Mouse (Mus musculus) olfactory bulb, adult 2 months (tissue): Measurements from ENCODE around the gene Txnl4b. TPM values are rescaled to one million over a fixed set of nuclear protein-coding genes. Genes with fewer than 3 reads are reported as not detected.

Experiments used
- H3K27ac ChIP-seq: fragments of 200-500 bp; 2 replicates; pipeline ENCODE4 v1.5.1; 2012; ENCODE audit warnings: low read depth, low read length; ENCODE audit not compliant: insufficient read depth
- H3K4me1 ChIP-seq: fragments of 200-500 bp; 2 replicates; pipeline ENCODE4 v1.6.1; 2012; ENCODE audit warnings: low read length; ENCODE audit not compliant: control insufficient read depth, insufficient read depth
- H3K4me3 ChIP-seq: fragments of 200-500 bp; 2 replicates; pipeline ENCODE4 v1.5.1; 2012; ENCODE audit warnings: mild to moderate bottlenecking, low read depth, low read length, moderate library complexity; ENCODE audit not compliant: insufficient read depth
- CTCF ChIP-seq: fragments of 200-500 bp; IDR thresholded peaks from 2 replicates; pipeline ENCODE4 v1.5.1; 2012; ENCODE audit warnings: low read depth, mild to moderate bottlenecking, low read length, moderate library complexity; ENCODE audit not compliant: insufficient read depth
- POLR2A ChIP-seq: fragments of 200-500 bp; IDR thresholded peaks from 2 replicates; pipeline ENCODE4 v1.6.1; 2012; ENCODE audit warnings: mild to moderate bottlenecking, low read depth, low read length, moderate library complexity; ENCODE audit not compliant: insufficient read depth
- WGBS: fragments of 180-500 bp; shearing (Covaris S2); methylation state at CpG from one replicate; pipeline ENCODE4 v1.1.7; 2018; 5-methylcytosine and 5-hydroxymethylcytosine counted together
- polyA plus RNA-seq: library from polyadenylated mRNA; stranded (reverse); fragments of >200 nt; gene quantifications from 2 replicates; pipeline ENCODE4 v1.2.4, GENCODE M21; 2012; ENCODE audit warnings: low replicate concordance; ENCODE audit not compliant: missing spikeins, insufficient read depth, insufficient read length

Txnl4b gene
- polyA plus RNA-seq, 1 experiment, result not detected

- Histone ChIP-seq H3K4me1 (no peaks in the 10 kb centered on the region), H3K4me3 (no peak overlapping the region), H3K27ac (no peak overlapping the region)
- TF ChIP-seq CTCF (no peak), POLR2A (no peak)
- WGBS, result 79% methylated on average over 3 of the region's 3 CpGs
Measured at GRCm38 (mm10) chr8:109591367-109591766, 25.7 kb downstream of the Txnl4b start.

DNA sequence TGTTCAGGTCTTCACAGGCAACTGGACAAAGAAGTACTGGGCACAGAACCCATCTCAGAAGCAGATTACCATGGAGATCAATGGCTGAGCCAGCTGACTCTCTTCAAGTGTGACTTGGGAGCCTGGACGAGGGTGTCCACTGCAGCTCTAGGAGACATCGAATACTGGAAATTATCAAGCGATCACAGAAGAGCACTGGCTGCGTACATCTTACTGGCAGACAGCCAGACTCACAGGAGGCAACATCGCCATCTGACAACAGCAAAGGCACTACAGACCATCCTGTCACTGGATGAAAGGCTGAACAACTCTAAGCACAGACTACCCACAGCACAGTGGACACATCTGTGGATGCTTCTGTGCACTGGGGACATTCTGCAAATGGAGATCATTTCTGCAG is 26.5 kb downstream of the Txnl4b start:
- WGBS, result 81% methylated on average over 5 of the region's 5 CpGs
- Histone ChIP-seq H3K4me3 (no peak overlapping the region), H3K27ac (no peak overlapping the region), H3K4me1 (no peaks in the 10 kb centered on the region)
- TF ChIP-seq CTCF (no peak), POLR2A (no peak)

DNA sequence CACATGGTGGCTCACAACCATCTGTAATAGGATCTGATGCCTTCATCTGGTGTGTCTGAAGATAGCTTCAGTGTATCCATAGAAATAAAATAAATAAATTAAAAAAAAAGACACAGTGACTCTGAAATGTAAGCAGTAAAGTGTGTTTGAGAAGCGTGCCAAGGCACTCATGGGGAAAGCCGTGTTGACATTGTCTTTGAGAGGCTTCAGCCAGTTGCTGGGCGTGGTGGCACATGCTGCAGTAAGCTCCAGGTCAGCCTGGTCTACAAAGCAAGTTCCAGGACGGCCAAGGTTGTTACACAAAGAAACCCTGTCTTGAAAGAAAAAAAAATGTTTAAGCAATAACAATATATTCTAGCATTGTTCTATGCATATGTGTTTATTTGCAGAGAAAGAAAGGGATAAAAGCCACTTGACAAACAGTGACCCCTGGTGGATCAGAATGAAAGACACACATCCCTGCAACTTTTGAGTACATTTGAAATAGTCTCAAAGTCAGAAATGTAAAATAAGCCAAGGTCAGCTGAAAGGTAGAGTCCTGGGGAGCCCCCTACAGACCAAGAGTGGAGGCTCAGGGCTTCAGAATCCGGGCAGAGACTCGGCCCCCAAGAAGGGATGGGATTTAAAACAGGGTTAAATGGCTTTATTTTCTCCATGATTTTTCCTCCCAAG is 27.6 kb downstream of the Txnl4b start:
- H3K4me1 ChIP-seq, result no peaks in the 10 kb centered on the region
- H3K4me3 ChIP-seq, result no peak overlapping the region
- WGBS, result 77% methylated on average over 6 of the region's 6 CpGs
- no peak overlapping the region for H3K27ac ChIP-seq
- TF ChIP-seq POLR2A (no peak), CTCF (no peak)

DNA sequence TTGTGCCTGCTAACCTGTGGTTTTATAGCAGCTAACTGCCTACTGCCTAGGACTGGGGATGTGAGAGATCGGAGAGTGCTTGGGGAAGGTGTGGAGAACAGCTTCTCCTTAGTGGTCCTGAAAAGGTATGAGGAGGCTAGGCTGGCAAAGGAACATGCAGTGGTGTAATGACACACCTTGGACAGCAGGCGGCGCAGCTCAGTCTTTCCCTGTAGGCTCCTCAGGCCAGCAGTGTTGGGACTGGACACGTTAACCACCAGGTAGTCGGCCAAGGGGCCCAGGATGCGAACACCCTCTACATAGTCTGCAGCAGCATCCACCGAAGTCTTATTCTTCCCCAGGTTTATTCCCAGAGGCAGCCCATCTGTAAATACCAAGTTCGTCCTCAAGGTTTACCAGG is 30.2 kb downstream of the Txnl4b start:
- Histone ChIP-seq H3K4me1 (no peaks in the 10 kb centered on the region), H3K27ac (no peak overlapping the region), H3K4me3 (no peak overlapping the region)
- TF ChIP-seq CTCF, result peak; percentile 65; the same call in 1 of the 2 replicates
- no peak for TF ChIP-seq POLR2A
- WGBS, result 48% methylated on average over 8 of the region's 8 CpGs

GRCm38 (mm10) chr8:109606725-109607124 is 41.0 kb downstream of the Txnl4b start:
- WGBS, result 64% methylated on average over 2 of the region's 2 CpGs

DNA sequence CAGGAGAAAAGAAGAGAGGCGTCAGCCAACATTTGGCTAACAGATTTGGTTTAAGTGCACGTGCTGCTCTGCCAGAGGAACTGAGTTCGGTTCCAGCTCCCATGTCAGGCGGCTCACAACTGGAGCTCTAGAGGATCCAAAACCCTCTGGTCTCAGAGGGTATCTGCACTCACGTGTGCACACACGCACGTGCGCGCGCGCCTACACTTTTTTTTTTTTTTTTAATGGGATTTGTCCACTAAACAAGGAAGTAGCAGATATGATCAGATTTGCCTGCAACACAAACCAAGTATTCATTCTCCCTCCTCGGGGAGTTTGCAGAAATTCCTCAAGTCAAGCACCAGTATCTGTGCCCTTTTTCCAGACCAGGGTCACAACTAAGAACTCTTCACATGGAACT is 42.0 kb downstream of the Txnl4b start:
- Histone ChIP-seq H3K4me1 (peaks cover 7% of the 10 kb centered on the region), H3K4me3 (peak overlapping the region; percentile 74), H3K27ac (no peak overlapping the region)
- no peak for TF ChIP-seq POLR2A
- 4% methylated on average over 12 of the region's 12 CpGs for WGBS

More at GRCm38 (mm10) chr8:109606725-109607124, 41.0 kb downstream of the Txnl4b start:
- TF ChIP-seq CTCF (no peak), POLR2A (no peak)
- Histone ChIP-seq H3K4me3 (no peak overlapping the region), H3K27ac (no peak overlapping the region), H3K4me1 (peaks cover 7% of the 10 kb centered on the region)

DNA sequence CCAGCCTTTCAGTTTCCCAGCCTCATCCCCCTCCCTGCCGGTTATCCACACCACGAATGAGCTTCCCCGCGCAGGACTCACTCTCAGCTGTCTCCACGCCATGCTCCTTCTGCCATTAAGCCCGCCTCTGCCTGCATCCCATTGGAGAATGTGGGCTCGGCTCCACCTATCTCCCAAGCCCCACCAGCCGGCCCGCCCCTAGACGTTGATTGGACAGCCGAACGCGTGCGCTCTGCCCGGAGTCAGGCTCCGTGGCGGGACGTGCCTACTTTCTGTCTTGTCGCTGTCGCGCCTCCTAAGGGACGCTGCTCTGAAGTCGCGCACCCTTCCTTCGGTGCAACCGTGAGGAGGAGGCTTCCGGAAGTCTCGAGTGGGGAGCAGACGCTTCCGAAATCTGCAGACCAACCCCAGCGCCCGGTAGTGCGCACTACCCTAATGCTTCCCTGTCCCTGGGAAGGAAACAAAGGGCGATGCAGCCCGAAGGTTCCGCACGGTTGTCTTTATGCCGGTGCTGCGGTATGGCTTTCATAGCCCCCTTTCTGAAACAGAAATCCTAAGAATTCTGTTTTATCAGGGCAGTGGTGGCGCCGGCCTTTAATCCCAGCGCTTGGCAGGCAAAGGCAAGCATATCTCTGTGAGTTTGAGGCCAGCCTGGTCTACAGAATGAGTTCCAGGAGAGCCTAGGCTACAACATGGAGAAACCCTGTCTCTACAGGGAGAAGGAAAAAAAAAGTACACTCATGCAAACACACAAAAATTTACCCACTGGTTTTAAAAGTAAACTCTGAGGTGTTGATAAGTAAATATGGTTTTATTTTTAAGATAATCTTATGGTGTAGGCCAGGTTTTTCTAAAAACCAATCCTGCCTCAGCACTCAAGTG is 42.8 kb downstream of the Txnl4b start, which contains the start of gene Dhodh:
Gene Dhodh, minus strand, starts transcription at position 403 of the 882 bp plus-strand sequence.
- Histone ChIP-seq H3K4me1 (peaks cover 7% of the 10 kb centered on the region), H3K27ac (peak within 1 kb of the TSS; percentile 85), H3K4me3 (peak within 1 kb of the TSS; percentile 74)
- under 1% methylated on average over 42 of the region's 42 CpGs for WGBS
- TF ChIP-seq CTCF (no peak), POLR2A (peak; percentile 89)

- Histone ChIP-seq H3K27ac (0 out of 2 replicates have a peak overlapping the region, but pooled peaks have one; percentile 29), H3K4me3 (no peak overlapping the region), H3K4me1 (peaks cover 7% of the 10 kb centered on the region)
- TF ChIP-seq POLR2A (no peak), CTCF (no peak)
- 16% methylated on average over 5 of the region's 5 CpGs for WGBS
Measured at GRCm38 (mm10) chr8:109609153-109609502, 43.4 kb downstream of the Txnl4b start.
